Mouse (Mus musculus): ENCODE results near the gene Nucks1. TPM values are rescaled to one million over a fixed set of nuclear protein-coding genes. Genes with fewer than 3 reads are reported as not detected.
A peak's percentile ranks its signal among the peaks of the same experiment; 100 is the strongest.

Gene Nucks1
- polyA plus RNA-seq, 1 experiment from 2014 or later = 46.8 TPM

GRCm38 (mm10) chr1:131955131-131955757 lies 44.9 kb downstream of the Nucks1 start:
- Histone ChIP-seq H3K27me3 (no peaks in the 10 kb centered on the region), H3K4me3 (no peak overlapping the region), H3K4me1 (replicated peaks) (no peaks in the 10 kb centered on the region), H3K27ac (replicated peaks) (no peak overlapping the region), H3K36me3 (no peaks in the 10 kb centered on the region), H3K9ac (no peak overlapping the region), H3K4me2 (no peak overlapping the region), H3K9me3 (no peaks in the 10 kb centered on the region)
- WGBS = 56% methylated on average over 3 of the region's 3 CpGs
- ATAC-seq (ENCODE audit: low FRiP score, low read depth) = no peak

GRCm38 (mm10) chr1:131957416-131957815 lies 47.1 kb downstream of the Nucks1 start:
- Histone ChIP-seq H3K9ac (no peak overlapping the region), H3K4me1 (replicated peaks) (peaks cover 3% of the 10 kb centered on the region), H3K36me3 (no peaks in the 10 kb centered on the region), H3K9me3 (no peaks in the 10 kb centered on the region), H3K4me3 (no peak overlapping the region), H3K27me3 (peaks cover 6% of the 10 kb centered on the region; the same call in 1 of the 2 replicates), H3K4me2 (no peak overlapping the region), H3K27ac (replicated peaks) (no peak overlapping the region)
- 83% methylated on average over 5 of the region's 5 CpGs for WGBS
- ATAC-seq (ENCODE audit: low FRiP score, low read depth) = no peak

- no peak overlapping the region for H3K4me3 ChIP-seq
- WGBS = 60% methylated on average over 2 of the region's 2 CpGs
- H3K9me3 ChIP-seq = no peaks in the 10 kb centered on the region
- no peak overlapping the region for H3K4me2 ChIP-seq
- H3K4me1 ChIP-seq (replicated peaks) = peaks cover 15% of the 10 kb centered on the region
- no peak overlapping the region for H3K27ac ChIP-seq (replicated peaks)
- H3K27me3 ChIP-seq = peaks cover 23% of the 10 kb centered on the region
- no peak for ATAC-seq (ENCODE audit: low FRiP score, low read depth)
- no peaks in the 10 kb centered on the region for H3K36me3 ChIP-seq
- H3K9ac ChIP-seq = no peak overlapping the region
Observed at GRCm38 (mm10) chr1:131961004-131961403, 50.7 kb downstream of the Nucks1 start.

GRCm38 (mm10) chr1:131962606-131963084 lies 52.3 kb downstream of the Nucks1 start, which contains the start of gene Slc45a3:
TSS of gene Slc45a3 (plus strand) at chr1:131962967.
- peak within 1 kb of the TSS; percentile 52 for H3K9ac ChIP-seq
- peak within 1 kb of the TSS; percentile 100 for H3K4me2 ChIP-seq
- H3K36me3 ChIP-seq = no peaks in the 10 kb centered on the region
- peak; percentile 65 for ATAC-seq (ENCODE audit: low FRiP score, low read depth)
- WGBS = under 1% methylated on average over 33 of the region's 35 CpGs
- no peak within 1 kb of the TSS for H3K27ac ChIP-seq (replicated peaks)
- H3K27me3 ChIP-seq = peaks cover 26% of the 10 kb centered on the region
- peaks cover 15% of the 10 kb centered on the region for H3K4me1 ChIP-seq (replicated peaks)
- peak within 1 kb of the TSS; percentile 87 for H3K4me3 ChIP-seq
- H3K9me3 ChIP-seq = no peaks in the 10 kb centered on the region

GRCm38 (mm10) chr1:131963085-131963951 lies 53.0 kb downstream of the Nucks1 start:
- Histone ChIP-seq H3K27ac (replicated peaks) (no peak overlapping the region), H3K4me1 (replicated peaks) (peaks cover 15% of the 10 kb centered on the region), H3K36me3 (no peaks in the 10 kb centered on the region), H3K4me3 (peak overlapping the region; percentile 87), H3K9me3 (no peaks in the 10 kb centered on the region), H3K9ac (peak overlapping the region; percentile 52), H3K4me2 (peak overlapping the region; percentile 100), H3K27me3 (peaks cover 26% of the 10 kb centered on the region)
- under 1% methylated on average over 69 of the region's 76 CpGs for WGBS
- ATAC-seq (ENCODE audit: low FRiP score, low read depth) = peak; percentile 69

GRCm38 (mm10) chr1:131964100-131964499 lies 53.8 kb downstream of the Nucks1 start:
- Histone ChIP-seq H3K4me3 (no peak overlapping the region; the same call in 1 of the 2 replicates), H3K4me2 (peak overlapping the region; percentile 100), H3K27me3 (peaks cover 26% of the 10 kb centered on the region), H3K27ac (replicated peaks) (no peak overlapping the region), H3K9ac (no peak overlapping the region), H3K36me3 (no peaks in the 10 kb centered on the region), H3K4me1 (replicated peaks) (peaks cover 15% of the 10 kb centered on the region), H3K9me3 (no peaks in the 10 kb centered on the region)
- no peak for ATAC-seq (ENCODE audit: low FRiP score, low read depth)
- WGBS = 31% methylated on average over 5 of the region's 5 CpGs

GRCm38 (mm10) chr1:131964580-131964979 lies 54.2 kb downstream of the Nucks1 start:
- no peak overlapping the region for H3K4me2 ChIP-seq
- H3K27ac ChIP-seq (replicated peaks) = no peak overlapping the region
- H3K4me1 ChIP-seq (replicated peaks) = peaks cover 15% of the 10 kb centered on the region
- no peak for ATAC-seq (ENCODE audit: low FRiP score, low read depth)
- no peaks in the 10 kb centered on the region for H3K36me3 ChIP-seq
- no peak overlapping the region for H3K4me3 ChIP-seq
- H3K27me3 ChIP-seq = peaks cover 26% of the 10 kb centered on the region
- WGBS = 74% methylated on average over 7 of the region's 7 CpGs
- no peak overlapping the region for H3K9ac ChIP-seq
- no peaks in the 10 kb centered on the region for H3K9me3 ChIP-seq

GRCm38 (mm10) chr1:131965818-131966217 lies 55.5 kb downstream of the Nucks1 start:
- Histone ChIP-seq H3K9ac (no peak overlapping the region), H3K36me3 (no peaks in the 10 kb centered on the region), H3K27ac (replicated peaks) (no peak overlapping the region), H3K4me3 (no peak overlapping the region), H3K4me2 (no peak overlapping the region), H3K4me1 (replicated peaks) (peaks cover 20% of the 10 kb centered on the region), H3K27me3 (peaks cover 26% of the 10 kb centered on the region), H3K9me3 (no peaks in the 10 kb centered on the region)
- no peak for ATAC-seq (ENCODE audit: low FRiP score, low read depth)
- 44% methylated on average over 5 of the region's 5 CpGs for WGBS

GRCm38 (mm10) chr1:131967336-131967735 lies 57.0 kb downstream of the Nucks1 start:
- Histone ChIP-seq H3K36me3 (no peaks in the 10 kb centered on the region), H3K27ac (replicated peaks) (no peak overlapping the region), H3K4me3 (no peak overlapping the region), H3K9me3 (no peaks in the 10 kb centered on the region), H3K9ac (no peak overlapping the region), H3K4me2 (no peak overlapping the region), H3K27me3 (peaks cover 21% of the 10 kb centered on the region), H3K4me1 (replicated peaks) (peaks cover 27% of the 10 kb centered on the region)
- WGBS = 80% methylated on average over 7 of the region's 7 CpGs
- no peak for ATAC-seq (ENCODE audit: low FRiP score, low read depth)

GRCm38 (mm10) chr1:131968556-131968955 lies 58.2 kb downstream of the Nucks1 start:
- Histone ChIP-seq H3K36me3 (no peaks in the 10 kb centered on the region), H3K9ac (no peak overlapping the region), H3K4me1 (replicated peaks) (peaks cover 25% of the 10 kb centered on the region), H3K27me3 (peaks cover 18% of the 10 kb centered on the region), H3K9me3 (no peaks in the 10 kb centered on the region), H3K4me3 (no peak overlapping the region), H3K27ac (replicated peaks) (no peak overlapping the region), H3K4me2 (no peak overlapping the region)
- ATAC-seq (ENCODE audit: low FRiP score, low read depth) = no peak
- 39% methylated on average over 3 of the region's 3 CpGs for WGBS

- H3K27me3 ChIP-seq = peaks cover 14% of the 10 kb centered on the region
- H3K4me3 ChIP-seq = no peak overlapping the region
- ATAC-seq (ENCODE audit: low FRiP score, low read depth) = no peak
- WGBS = 67% methylated on average over 6 of the region's 6 CpGs
- no peaks in the 10 kb centered on the region for H3K36me3 ChIP-seq
- H3K4me1 ChIP-seq (replicated peaks) = peaks cover 21% of the 10 kb centered on the region
- H3K9ac ChIP-seq = no peak overlapping the region
- no peak overlapping the region for H3K4me2 ChIP-seq
- H3K27ac ChIP-seq (replicated peaks) = no peak overlapping the region
- H3K9me3 ChIP-seq = no peaks in the 10 kb centered on the region
Observed at GRCm38 (mm10) chr1:131968983-131969382, 58.6 kb downstream of the Nucks1 start.

GRCm38 (mm10) chr1:131969825-131970224 lies 59.5 kb downstream of the Nucks1 start:
- Histone ChIP-seq H3K4me1 (replicated peaks) (peaks cover 20% of the 10 kb centered on the region), H3K4me3 (no peak overlapping the region), H3K4me2 (no peak overlapping the region), H3K36me3 (no peaks in the 10 kb centered on the region), H3K9ac (no peak overlapping the region), H3K27ac (replicated peaks) (no peak overlapping the region), H3K9me3 (no peaks in the 10 kb centered on the region), H3K27me3 (peaks cover 5% of the 10 kb centered on the region)
- no peak for ATAC-seq (ENCODE audit: low FRiP score, low read depth)
- 61% methylated on average over 4 of the region's 4 CpGs for WGBS
